Mouse (Mus musculus) macrophage (primary cell): Measurements from ENCODE around the gene Copa. TPM values are rescaled to one million over a fixed set of nuclear protein-coding genes. Genes with fewer than 3 reads are reported as not detected.

Source experiments
- H3K27ac ChIP-seq: fragments of 350-480 bp; formaldehyde crosslinking; 2 replicates; pipeline ENCODE4 v1.9.0; 2021
- H3K36me3 ChIP-seq: fragments of 350-480 bp; formaldehyde crosslinking; 2 replicates; pipeline ENCODE4 v1.9.0; 2021; ENCODE audit errors: inconsistent target
- H3K4me3 ChIP-seq: fragments of 350-480 bp; formaldehyde crosslinking; 2 replicates; pipeline ENCODE4 v1.9.0; 2021; ENCODE audit errors: inconsistent target
- H3K79me2 ChIP-seq: fragments of 350-480 bp; formaldehyde crosslinking; 2 replicates; pipeline ENCODE4 v1.9.0; 2021; ENCODE audit errors: inconsistent target
- WGBS: methylation state at CpG from one replicate; pipeline ENCODE4 v1.1.7; 2026; ENCODE audit warnings: inconsistent platforms; ENCODE audit not compliant: missing documents; 5-methylcytosine and 5-hydroxymethylcytosine counted together
- polyA plus RNA-seq: library from polyadenylated mRNA; stranded (reverse); fragments of 250-400 nt; gene quantifications from 3 replicates; pipeline ENCODE4 v1.2.4, GENCODE M21; 2018; ENCODE audit warnings: inconsistent platforms

Gene Copa
- polyA plus RNA-seq, 1 experiment from 2014 or later, result 187 TPM

GRCm38 (mm10) chr1:172141529-172141928 lies 59.2 kb downstream of the Copa start:
- no peak overlapping the region for H3K27ac ChIP-seq
- H3K4me3 ChIP-seq, result no peak overlapping the region
- no peaks in the 10 kb centered on the region for H3K79me2 ChIP-seq
- no peaks in the 10 kb centered on the region for H3K36me3 ChIP-seq
- 91% methylated on average over 3 of the region's 3 CpGs for WGBS

GRCm38 (mm10) chr1:172143570-172143969 lies 61.2 kb downstream of the Copa start:
- WGBS, result 0% methylated on average over 1 of the region's 1 CpGs
- Histone ChIP-seq H3K36me3 (no peaks in the 10 kb centered on the region), H3K79me2 (peaks cover 4% of the 10 kb centered on the region; the same call in 1 of the 2 replicates), H3K4me3 (no peak overlapping the region), H3K27ac (no peak overlapping the region)

DNA sequence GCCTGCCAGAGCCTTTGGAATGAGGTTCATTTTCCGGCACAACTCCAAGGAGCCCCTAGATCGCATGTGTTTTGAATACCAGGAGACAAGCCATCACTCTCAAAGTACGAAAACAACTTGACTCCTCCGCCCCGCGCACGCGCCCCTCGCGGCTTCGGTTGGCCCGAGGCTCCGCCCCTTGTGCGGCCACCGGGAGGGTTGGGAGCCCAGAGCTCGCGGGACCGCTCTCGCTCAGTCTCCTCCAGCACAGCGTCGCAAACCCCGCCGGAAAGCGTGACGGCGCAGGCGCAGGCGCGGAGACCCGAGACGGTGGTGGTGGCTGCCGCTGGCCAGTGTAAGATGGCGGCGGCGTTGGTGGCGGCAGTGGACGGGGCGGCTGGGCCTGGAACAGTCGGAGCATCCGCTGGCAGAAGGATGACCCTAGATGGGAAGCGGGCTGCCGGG lies 65.5 kb downstream of the Copa start, which contains the start of gene Dcaf8:
Gene Dcaf8 (plus strand): TSS at position 250 of the 444 bp plus-strand sequence.
- under 1% methylated on average over 39 of the region's 42 CpGs for WGBS
- Histone ChIP-seq H3K36me3 (0 out of 2 replicates have a peak, but pooled peaks cover 14% of the 10 kb centered on the region), H3K4me3 (peak within 1 kb of the TSS; percentile 92), H3K79me2 (peaks cover 46% of the 10 kb centered on the region; the same call in 1 of the 2 replicates), H3K27ac (peak within 1 kb of the TSS; percentile 90)

DNA sequence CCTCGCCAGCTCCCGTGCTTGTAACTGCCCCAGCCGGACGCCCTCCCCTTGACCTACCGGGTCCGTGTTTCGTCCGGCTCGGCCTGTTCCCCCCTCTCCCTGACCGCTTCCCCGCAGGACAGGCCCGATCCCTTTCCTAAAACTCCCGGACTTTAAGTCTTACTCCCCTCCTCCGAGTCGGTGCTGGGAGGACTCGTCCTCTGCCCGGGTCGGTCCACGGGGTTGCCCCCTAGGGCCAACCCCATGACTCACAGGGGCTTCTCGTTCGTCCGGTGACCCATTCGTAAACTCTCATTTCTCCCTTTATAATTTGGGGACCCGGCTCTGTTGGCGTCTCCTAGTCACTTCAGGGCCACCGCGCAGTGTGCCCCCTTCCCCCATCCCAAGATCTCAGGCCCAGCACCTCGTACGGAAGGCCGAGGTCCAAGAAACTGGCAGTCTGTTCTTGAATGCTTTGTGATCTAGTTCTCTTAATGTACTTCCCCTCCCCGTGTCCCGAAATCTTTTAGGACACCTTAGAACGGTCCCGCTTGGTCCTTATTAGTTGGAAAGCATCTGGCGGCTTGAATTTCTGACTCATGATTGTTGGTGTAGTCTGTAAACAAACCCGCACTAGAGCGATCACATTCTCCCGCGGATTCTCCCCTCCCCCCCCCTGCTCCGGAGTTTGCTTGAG lies 66.1 kb downstream of the Copa start:
- under 1% methylated on average over 40 of the region's 40 CpGs for WGBS
- Histone ChIP-seq H3K27ac (peak overlapping the region; percentile 90), H3K4me3 (peak overlapping the region; percentile 92), H3K36me3 (0 out of 2 replicates have a peak, but pooled peaks cover 15% of the 10 kb centered on the region), H3K79me2 (peaks cover 51% of the 10 kb centered on the region; the same call in 1 of the 2 replicates)

DNA sequence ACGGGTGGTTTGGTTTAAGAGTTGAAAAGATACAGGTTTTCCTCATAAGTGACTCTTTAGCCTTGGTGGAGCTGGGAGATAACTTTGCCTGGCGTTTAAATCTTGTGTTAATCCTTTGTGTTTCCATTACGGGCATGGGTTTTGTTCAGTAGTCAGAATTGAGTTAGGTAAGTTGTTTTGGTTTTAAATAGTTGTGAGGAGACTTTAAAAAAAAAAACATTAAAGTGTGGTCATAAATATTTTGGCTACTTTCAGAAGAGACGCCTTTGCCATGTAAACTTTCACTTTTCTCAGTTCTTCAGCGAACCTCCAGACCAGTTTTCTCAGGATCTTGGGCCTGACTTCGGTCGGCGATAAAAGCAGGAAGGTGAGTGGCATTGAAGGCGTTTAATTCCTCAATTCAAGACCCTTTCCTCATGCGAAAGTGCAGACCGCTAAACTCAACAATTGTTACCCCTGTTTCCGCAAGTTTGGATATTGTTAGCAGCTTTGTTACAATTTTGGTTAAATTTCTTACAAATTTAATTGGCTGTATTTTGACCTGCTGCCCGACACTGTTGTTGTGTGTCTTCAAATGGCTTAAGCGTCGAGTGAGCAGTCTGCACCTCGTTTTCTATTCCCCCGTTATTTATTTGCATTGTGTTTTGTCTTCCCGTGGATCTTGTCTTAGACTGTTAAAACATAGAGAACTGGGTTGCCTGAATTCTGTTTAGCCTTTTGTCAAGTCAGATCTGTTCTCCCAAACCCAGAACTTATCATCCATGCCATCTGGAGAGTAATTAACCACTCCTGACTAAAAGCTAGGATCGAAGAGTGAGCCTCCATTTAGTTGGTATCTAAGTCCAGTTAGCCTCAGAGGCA lies 66.9 kb downstream of the Copa start:
- 2% methylated on average over 19 of the region's 19 CpGs for WGBS
- H3K27ac ChIP-seq, result peak overlapping the region; percentile 90

GRCm38 (mm10) chr1:172154536-172154935 lies 72.2 kb downstream of the Copa start:
- Histone ChIP-seq H3K36me3 (0 out of 2 replicates have a peak, but pooled peaks cover 35% of the 10 kb centered on the region), H3K27ac (no peak overlapping the region), H3K79me2 (peaks cover 95% of the 10 kb centered on the region), H3K4me3 (no peak overlapping the region)
- 93% methylated on average over 3 of the region's 3 CpGs for WGBS

More for the DNA sequence above, 66.9 kb downstream of the Copa start:
- Histone ChIP-seq H3K36me3 (0 out of 2 replicates have a peak, but pooled peaks cover 22% of the 10 kb centered on the region), H3K79me2 (peaks cover 57% of the 10 kb centered on the region; the same call in 1 of the 2 replicates), H3K4me3 (peak overlapping the region; percentile 92)

- Histone ChIP-seq H3K79me2 (peaks cover 95% of the 10 kb centered on the region), H3K27ac (no peak overlapping the region), H3K4me3 (no peak overlapping the region), H3K36me3 (0 out of 2 replicates have a peak, but pooled peaks cover 35% of the 10 kb centered on the region)
- whole genome bisulfite sequencing, result 90% methylated on average over 3 of the region's 3 CpGs
These were observed 73.2 kb downstream of the Copa start for GRCm38 (mm10) chr1:172155518-172155917.

GRCm38 (mm10) chr1:172159970-172160369 lies 77.6 kb downstream of the Copa start:
- 0 out of 2 replicates have a peak, but pooled peaks cover 5% of the 10 kb centered on the region for H3K36me3 ChIP-seq
- WGBS, result 88% methylated on average over 4 of the region's 4 CpGs
- no peak overlapping the region for H3K27ac ChIP-seq
- H3K4me3 ChIP-seq, result no peak overlapping the region
- H3K79me2 ChIP-seq, result peaks cover 98% of the 10 kb centered on the region

DNA sequence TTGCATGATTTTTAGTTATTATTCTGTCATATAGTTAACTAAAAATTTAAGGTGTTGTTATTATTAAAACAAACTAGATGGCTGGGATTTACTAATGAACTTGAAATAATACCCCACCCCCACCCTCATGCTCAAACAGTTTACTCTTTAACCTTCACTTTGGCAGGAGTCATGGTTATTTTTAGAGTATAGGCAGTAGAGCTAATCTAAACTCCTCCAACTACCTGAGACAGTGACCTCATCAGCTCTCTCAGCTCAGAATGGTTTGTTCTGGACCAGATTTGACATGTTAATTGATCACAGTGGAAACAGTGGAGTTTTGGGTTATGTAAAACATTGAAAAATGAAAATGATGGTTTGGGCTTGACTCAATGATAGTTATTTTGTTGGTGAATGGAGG lies 78.2 kb downstream of the Copa start:
- Histone ChIP-seq H3K79me2 (peaks cover 98% of the 10 kb centered on the region), H3K27ac (no peak overlapping the region), H3K36me3 (peaks cover 8% of the 10 kb centered on the region; the same call in 1 of the 2 replicates), H3K4me3 (no peak overlapping the region)

- Histone ChIP-seq H3K4me3 (no peak overlapping the region), H3K27ac (no peak overlapping the region), H3K36me3 (peaks cover 13% of the 10 kb centered on the region; the same call in 1 of the 2 replicates), H3K79me2 (peaks cover 87% of the 10 kb centered on the region)
- 100% methylated on average over 1 of the region's 1 CpGs for WGBS
These were observed 79.7 kb downstream of the Copa start for GRCm38 (mm10) chr1:172162009-172162408.

GRCm38 (mm10) chr1:172162959-172163358 lies 80.6 kb downstream of the Copa start:
- no peak overlapping the region for H3K27ac ChIP-seq
- peaks cover 22% of the 10 kb centered on the region; the same call in 1 of the 2 replicates for H3K36me3 ChIP-seq
- H3K4me3 ChIP-seq, result no peak overlapping the region
- 95% methylated on average over 6 of the region's 6 CpGs for WGBS
- peaks cover 78% of the 10 kb centered on the region for H3K79me2 ChIP-seq

- H3K4me3 ChIP-seq, result no peak overlapping the region
- peaks cover 56% of the 10 kb centered on the region for H3K36me3 ChIP-seq
- peaks cover 29% of the 10 kb centered on the region for H3K79me2 ChIP-seq
- WGBS, result 96% methylated on average over 5 of the region's 5 CpGs
- H3K27ac ChIP-seq, result no peak overlapping the region
These were observed 85.6 kb downstream of the Copa start for GRCm38 (mm10) chr1:172167911-172168310.

- WGBS, result 90% methylated on average over 5 of the region's 5 CpGs
- Histone ChIP-seq H3K79me2 (peaks cover 10% of the 10 kb centered on the region; the same call in 1 of the 2 replicates), H3K4me3 (no peak overlapping the region), H3K36me3 (peaks cover 75% of the 10 kb centered on the region), H3K27ac (no peak overlapping the region)
These were observed 87.5 kb downstream of the Copa start for GRCm38 (mm10) chr1:172169809-172170208.
